Mouse (Mus musculus) splenic B cell, adult 2 months (primary cell): ENCODE results near the gene Il20ra.

Source experiments
- DNase-seq: peaks from one replicate; pipeline ENCODE4 v3.0.0-alpha.2; 2011; ENCODE audit warnings: low read depth, low spot score
- H3K27me3 ChIP-seq: 2 replicates; pipeline ENCODE4 v1.6.1; 2012; ENCODE audit warnings: mild to moderate bottlenecking, low read length, moderate library complexity, mixed read lengths; ENCODE audit not compliant: control insufficient read depth, poor library complexity, insufficient read depth, severe bottlenecking
- H3K36me3 ChIP-seq: 2 replicates; pipeline ENCODE4 v1.6.1; 2012; ENCODE audit warnings: mild to moderate bottlenecking, low read length, moderate library complexity, mixed read lengths; ENCODE audit not compliant: control insufficient read depth, poor library complexity, insufficient read depth, severe bottlenecking

Gene Il20ra

GRCm38 (mm10) chr10:19712421-19712836 lies at the start of gene Il20ra:
Il20ra (plus strand) TSS chr10:19712570.
- Histone ChIP-seq H3K27me3 (no peaks in the 10 kb centered on the region), H3K36me3 (no peaks in the 10 kb centered on the region)
- DNase-seq = peak; percentile 64

- no peaks in the 10 kb centered on the region for H3K36me3 ChIP-seq
- no peaks in the 10 kb centered on the region for H3K27me3 ChIP-seq
- peak; percentile 84 for DNase-seq
These were observed 43.4 kb upstream of the Il20ra start for GRCm38 (mm10) chr10:19668973-19669372.

- DNase-seq = no peak
- no peaks in the 10 kb centered on the region for H3K27me3 ChIP-seq
These were observed 40.4 kb upstream of the Il20ra start for GRCm38 (mm10) chr10:19672015-19672414.

GRCm38 (mm10) chr10:19673146-19673545 lies 39.2 kb upstream of the Il20ra start:
- Histone ChIP-seq H3K36me3 (no peaks in the 10 kb centered on the region), H3K27me3 (no peaks in the 10 kb centered on the region)
- DNase-seq = peak; percentile 66

More at GRCm38 (mm10) chr10:19672015-19672414, 40.4 kb upstream of the Il20ra start:
- H3K36me3 ChIP-seq = no peaks in the 10 kb centered on the region

- peak; percentile 36 for DNase-seq
These were observed 24.7 kb upstream of the Il20ra start for GRCm38 (mm10) chr10:19687686-19688085.

GRCm38 (mm10) chr10:19691287-19691686 lies 21.1 kb upstream of the Il20ra start:
- H3K36me3 ChIP-seq = no peaks in the 10 kb centered on the region
- peak; percentile 17 for DNase-seq

More at GRCm38 (mm10) chr10:19687686-19688085, 24.7 kb upstream of the Il20ra start:
- H3K27me3 ChIP-seq = no peaks in the 10 kb centered on the region
- H3K36me3 ChIP-seq = no peaks in the 10 kb centered on the region

GRCm38 (mm10) chr10:19691771-19692170 lies 20.6 kb upstream of the Il20ra start:
- Histone ChIP-seq H3K36me3 (no peaks in the 10 kb centered on the region), H3K27me3 (no peaks in the 10 kb centered on the region)
- DNase-seq = peak; percentile 89

More at GRCm38 (mm10) chr10:19691287-19691686, 21.1 kb upstream of the Il20ra start:
- H3K27me3 ChIP-seq = no peaks in the 10 kb centered on the region

GRCm38 (mm10) chr10:19692332-19692731 lies 20.0 kb upstream of the Il20ra start:
- H3K36me3 ChIP-seq = no peaks in the 10 kb centered on the region
- no peak for DNase-seq
- H3K27me3 ChIP-seq = no peaks in the 10 kb centered on the region

- Histone ChIP-seq H3K36me3 (no peaks in the 10 kb centered on the region), H3K27me3 (no peaks in the 10 kb centered on the region)
- peak; percentile 89 for DNase-seq
These were observed 19.4 kb upstream of the Il20ra start for GRCm38 (mm10) chr10:19692988-19693387.

- no peaks in the 10 kb centered on the region for H3K36me3 ChIP-seq
- peak; percentile 22 for DNase-seq
- H3K27me3 ChIP-seq = no peaks in the 10 kb centered on the region
These were observed 18.7 kb upstream of the Il20ra start for GRCm38 (mm10) chr10:19693629-19694028.

GRCm38 (mm10) chr10:19699331-19699730 lies 13.0 kb upstream of the Il20ra start:
- Histone ChIP-seq H3K27me3 (no peaks in the 10 kb centered on the region), H3K36me3 (no peaks in the 10 kb centered on the region)
- no peak for DNase-seq

GRCm38 (mm10) chr10:19704445-19704844 lies 7.9 kb upstream of the Il20ra start:
- no peak for DNase-seq
- H3K27me3 ChIP-seq = no peaks in the 10 kb centered on the region

GRCm38 (mm10) chr10:19707768-19708167 lies 4.6 kb upstream of the Il20ra start:
- no peak for DNase-seq
- H3K36me3 ChIP-seq = no peaks in the 10 kb centered on the region

More at GRCm38 (mm10) chr10:19704445-19704844, 7.9 kb upstream of the Il20ra start:
- H3K36me3 ChIP-seq = no peaks in the 10 kb centered on the region

GRCm38 (mm10) chr10:19708277-19709070 lies 3.9 kb upstream of the Il20ra start:
- peak; percentile 70 for DNase-seq
- Histone ChIP-seq H3K36me3 (no peaks in the 10 kb centered on the region), H3K27me3 (no peaks in the 10 kb centered on the region)

More at GRCm38 (mm10) chr10:19707768-19708167, 4.6 kb upstream of the Il20ra start:
- H3K27me3 ChIP-seq = no peaks in the 10 kb centered on the region

- DNase-seq = no peak
- no peaks in the 10 kb centered on the region for H3K36me3 ChIP-seq
- H3K27me3 ChIP-seq = no peaks in the 10 kb centered on the region
These were observed 1.4 kb upstream of the Il20ra start for GRCm38 (mm10) chr10:19711020-19711419.
